Mouse (Mus musculus) midbrain, embryonic 14.5 days (tissue): Measurements from ENCODE around the gene Slc16a14. TPM values are rescaled to one million over a fixed set of nuclear protein-coding genes. Genes with fewer than 3 reads are reported as not detected.

Experiments used
- polyA plus RNA-seq: library from polyadenylated mRNA; unstranded; fragments of >200 nt; fragmentation: Nextera tagmentation; extraction: Ambion mirVana; gene quantifications from 2 replicates; pipeline ENCODE4 v1.2.1, GENCODE M21; 2014

Slc16a14 gene
- polyA plus RNA-seq, 1 experiment from 2014 or later: 20.5 TPM

Other genes with a start within 250 kb of the Slc16a14 start
- gene Dner, start 238.9 kb downstream of the Slc16a14 start, polyA plus RNA-seq: 241 and 244 TPM in 2 replicates
- 4.0 and 6.3 TPM in 2 replicates for gene Fbxo36, start 95.3 kb downstream of the Slc16a14 start, polyA plus RNA-seq
- gene Trip12, start 94.6 kb downstream of the Slc16a14 start, polyA plus RNA-seq: 62.0 and 79.0 TPM in 2 replicates
- not detected in 2 replicates for gene Gm10553, start 165.0 kb upstream of the Slc16a14 start, polyA plus RNA-seq
- gene A530032D15Rik, start 174.7 kb upstream of the Slc16a14 start, polyA plus RNA-seq: not detected in 2 replicates